Mouse (Mus musculus) bone marrow macrophage, adult 2 months (primary cell): ENCODE measurements around the gene Mettl2.

Experiments used
- CTCF ChIP-seq: IDR thresholded peaks from 2 replicates; pipeline ENCODE4 v1.5.1; 2012; ENCODE audit warnings: low read depth, mild to moderate bottlenecking, low read length, moderate library complexity
- POLR2A ChIP-seq: IDR thresholded peaks from 2 replicates; pipeline ENCODE4 v1.6.1; 2012; ENCODE audit warnings: mild to moderate bottlenecking, low read depth, low read length, borderline replicate concordance

GRCm38 (mm10) chr11:105180471-105181091 lies 54.4 kb downstream of the Mettl2 start:
- TF ChIP-seq CTCF (no peak), POLR2A (no peak)
